Mouse (Mus musculus) MEL (cell line): ENCODE measurements around the gene Mgat1. TPM values are rescaled to one million over a fixed set of nuclear protein-coding genes. Genes with fewer than 3 reads are reported as not detected.

Source experiments
- DNase-seq: peaks from one replicate; pipeline ENCODE4 v3.0.0; 2011; ENCODE audit warnings: low read depth, low spot score
- H3K27ac ChIP-seq: 2 replicates; pipeline ENCODE4 v1.5.1; 2012; ENCODE audit warnings: low read depth, mild to moderate bottlenecking, control low read depth, low read length, moderate library complexity; ENCODE audit not compliant: control insufficient read depth
- H3K27me3 ChIP-seq, 2 experiments: fragments of 150-350 bp in 1 of 2; sonication (generic) in 1 of 2; 2 replicates each; pipeline ENCODE4 v1.6.1; 2012; ENCODE audit warnings: low read length in 2 of 2, mild to moderate bottlenecking in 2 of 2, improper control_type of control experiment in 1 of 2, moderate library complexity in 1 of 2; ENCODE audit not compliant: insufficient read depth in 2 of 2, control insufficient read depth in 1 of 2
- H3K36me3 ChIP-seq, 2 experiments: 2 replicates each; pipeline ENCODE4 v1.6.1; 2012 to 2014; ENCODE audit warnings: low read length in 2 of 2, improper control_type of control experiment in 1 of 2, inconsistent platforms in 1 of 2, mild to moderate bottlenecking in 1 of 2; ENCODE audit not compliant: insufficient read depth in 2 of 2, control insufficient read depth in 1 of 2
- H3K4me1 ChIP-seq, 2 experiments: fragments of 150-350 bp in 1 of 2; sonication (generic) in 1 of 2; 2 replicates each; pipeline ENCODE4 v1.6.1; 2012; ENCODE audit warnings: low read length in 2 of 2, improper control_type of control experiment in 1 of 2, mild to moderate bottlenecking in 1 of 2; ENCODE audit not compliant: insufficient read depth in 2 of 2, control insufficient read depth in 1 of 2
- H3K4me3 ChIP-seq, 2 experiments: fragments of 150-350 bp in 1 of 2; sonication (generic) in 1 of 2; 2 replicates each; pipeline ENCODE4 v1.5.1; 2012; ENCODE audit warnings: low read depth in 2 of 2, low read length in 2 of 2, mild to moderate bottlenecking in 2 of 2, moderate library complexity in 2 of 2, control low read depth in 1 of 2, improper control_type of control experiment in 1 of 2; ENCODE audit not compliant: control insufficient read depth in 1 of 2, insufficient read depth in 1 of 2
- H3K79me2 ChIP-seq: 2 replicates; pipeline ENCODE4 v1.6.1; 2012; ENCODE audit warnings: mild to moderate bottlenecking, low read length, moderate library complexity; ENCODE audit not compliant: control insufficient read depth, poor library complexity, insufficient read depth
- H3K9ac ChIP-seq: 2 replicates; pipeline ENCODE4 v1.6.1; 2012; ENCODE audit warnings: low read depth, mild to moderate bottlenecking, control low read depth, low read length, moderate library complexity; ENCODE audit not compliant: control insufficient read depth, poor library complexity, severe bottlenecking
- H3K9me3 ChIP-seq: fragments of 150-350 bp; sonication (generic); replicated peaks from 2 replicates; pipeline ENCODE4 v1.6.1; 2012; ENCODE audit warnings: mild to moderate bottlenecking, low read length, improper control_type of control experiment, moderate library complexity; ENCODE audit not compliant: insufficient read depth
- CHD2 ChIP-seq: IDR thresholded peaks from 2 replicates; pipeline ENCODE4 v1.6.1; 2011; ENCODE audit warnings: low read length, improper control_type of control experiment
- ELF1 ChIP-seq: IDR thresholded peaks from 2 replicates; pipeline ENCODE4 v1.6.1; 2014; ENCODE audit warnings: low read depth, mild to moderate bottlenecking, inconsistent platforms, low read length, improper control_type of control experiment, moderate library complexity
- EP300 ChIP-seq, 2 experiments: IDR thresholded peaks; 2 replicates each; pipeline ENCODE4 v1.6.1; 2011; ENCODE audit warnings: improper control_type of control experiment in 2 of 2, low read length in 2 of 2, low read depth in 1 of 2, mild to moderate bottlenecking in 1 of 2
- GABPA ChIP-seq: IDR thresholded peaks from 2 replicates; pipeline ENCODE4 v1.6.1; 2012; ENCODE audit warnings: low read depth, mild to moderate bottlenecking, inconsistent platforms, low read length, improper control_type of control experiment, moderate library complexity
- JUND ChIP-seq: IDR thresholded peaks from 2 replicates; pipeline ENCODE4 v1.6.1; 2011; ENCODE audit warnings: low read depth, mild to moderate bottlenecking, improper control_type of control experiment, low read length
- KAT2A ChIP-seq: conservative IDR thresholded peaks from 2 replicates; pipeline ENCODE4 v1.6.1; 2012; ENCODE audit warnings: low read depth, low read length, improper control_type of control experiment, inconsistent platforms
- MAFK ChIP-seq: IDR thresholded peaks from 2 replicates; pipeline ENCODE4 v1.6.1; 2011; ENCODE audit warnings: low read depth, mild to moderate bottlenecking, low read length, improper control_type of control experiment, borderline replicate concordance
- MAX ChIP-seq: IDR thresholded peaks from 2 replicates; pipeline ENCODE4 v1.6.1; 2011; ENCODE audit warnings: low read length, improper control_type of control experiment
- MAZ ChIP-seq: IDR thresholded peaks from 2 replicates; pipeline ENCODE4 v1.6.1; 2012; ENCODE audit warnings: low read depth, mild to moderate bottlenecking, inconsistent platforms, low read length, improper control_type of control experiment
- MYC ChIP-seq: IDR thresholded peaks from 2 replicates; pipeline ENCODE4 v1.6.1; 2011; ENCODE audit warnings: low read depth, mild to moderate bottlenecking, low read length, improper control_type of control experiment, moderate library complexity
- RAD21 ChIP-seq: IDR thresholded peaks from 2 replicates; pipeline ENCODE4 v1.6.1; 2011; ENCODE audit warnings: mild to moderate bottlenecking, low read depth, low read length, improper control_type of control experiment
- RCOR1 ChIP-seq: IDR thresholded peaks from 2 replicates; pipeline ENCODE4 v1.6.1; 2012; ENCODE audit warnings: low read depth, mild to moderate bottlenecking, inconsistent platforms, low read length, improper control_type of control experiment
- SIN3A ChIP-seq: IDR thresholded peaks from 2 replicates; pipeline ENCODE4 v1.6.1; 2012; ENCODE audit warnings: low read length, improper control_type of control experiment, inconsistent platforms
- SMC3 ChIP-seq: IDR thresholded peaks from 2 replicates; pipeline ENCODE4 v1.6.1; 2011; ENCODE audit warnings: low read depth, low read length, improper control_type of control experiment
- USF2 ChIP-seq, 2 experiments: IDR thresholded peaks; 2 replicates each; pipeline ENCODE4 v1.6.1; 2011 to 2012; ENCODE audit warnings: improper control_type of control experiment in 2 of 2, low read length in 2 of 2, borderline replicate concordance in 1 of 2, inconsistent platforms in 1 of 2, low read depth in 1 of 2, mild to moderate bottlenecking in 1 of 2; ENCODE audit not compliant: insufficient read depth in 1 of 2
- ZKSCAN1 ChIP-seq: IDR thresholded peaks from 2 replicates; pipeline ENCODE4 v1.6.1; 2012; ENCODE audit warnings: low read depth, mild to moderate bottlenecking, inconsistent platforms, low read length, improper control_type of control experiment, moderate library complexity
- ZMIZ1 ChIP-seq: IDR thresholded peaks from 2 replicates; pipeline ENCODE4 v1.6.1; 2012; ENCODE audit warnings: low read depth, mild to moderate bottlenecking, inconsistent platforms, low read length, improper control_type of control experiment, moderate library complexity
- ZNF384 ChIP-seq: IDR thresholded peaks from 2 replicates; pipeline ENCODE4 v1.6.1; 2012; ENCODE audit warnings: low read depth, mild to moderate bottlenecking, inconsistent platforms, low read length, improper control_type of control experiment
- polyA plus RNA-seq, 2 experiments: library from polyadenylated mRNA; stranded (reverse) in 1 of 2; unstranded in 1 of 2; fragments of >175 nt in 1 of 2; fragments of >200 nt in 1 of 2; gene quantifications; 2 replicates each; pipeline versions ENCODE4 v1.2.1 to v1.2.4; 2012; ENCODE audit warnings: low replicate concordance in 2 of 2, low read depth in 1 of 2; ENCODE audit not compliant: insufficient read length in 2 of 2, insufficient read depth in 1 of 2, missing spikeins in 1 of 2
- total RNA-seq: library from RNA; depleted of rRNA; stranded (reverse); fragments of 300-350 nt; gene quantifications from 2 replicates; pipeline ENCODE4 v1.2.3, GENCODE M21; 2012

Gene Mgat1
- total and polyA plus RNA-seq, 3 experiments, result 41.1 to 44.3 TPM; not detected in 1

- Histone ChIP-seq H3K4me1 (peaks cover 17 to 23% of the 10 kb centered on the region in 2 experiments), H3K36me3 (peaks cover 0 to 27% of the 10 kb centered on the region in 2 experiments; a peak in 2 of 4 replicates), H3K9me3 (no peaks in the 10 kb centered on the region), H3K4me3 (no peak overlapping the region), H3K27me3 (no peaks in the 10 kb centered on the region), H3K9ac (no peak overlapping the region), H3K27ac (no peak overlapping the region), H3K79me2 (peaks cover 12% of the 10 kb centered on the region)
- peak; percentile 67 for DNase-seq
- no peak for TF ChIP-seq JUND
- no peak for TF ChIP-seq RCOR1
- TF ChIP-seq MYC, result no peak
- no peak for TF ChIP-seq MAFK
- TF ChIP-seq ZKSCAN1, result no peak
- TF ChIP-seq GABPA, result no peak
- TF ChIP-seq ZNF384, result no peak
- no peak for TF ChIP-seq KAT2A
- TF ChIP-seq SIN3A, result no peak
- no peak for TF ChIP-seq SMC3
- no peak for TF ChIP-seq MAZ
- no peak for TF ChIP-seq ELF1
- TF ChIP-seq CHD2, result no peak
Observed at GRCm38 (mm10) chr11:49247255-49247654, 3.3 kb downstream of the Mgat1 start.

- Histone ChIP-seq H3K27ac (no peak overlapping the region), H3K36me3 (peaks cover 5 to 22% of the 10 kb centered on the region in 2 experiments; a peak in 3 of 4 replicates), H3K4me3 (no peak overlapping the region), H3K9me3 (no peaks in the 10 kb centered on the region), H3K9ac (no peak overlapping the region), H3K27me3 (no peaks in the 10 kb centered on the region), H3K79me2 (peaks cover 12% of the 10 kb centered on the region), H3K4me1 (peaks cover 14 to 21% of the 10 kb centered on the region in 2 experiments)
- TF ChIP-seq RAD21 (no peak), EP300 (IDR thresholded peaks at IDR 0.05; ENCODE audit: low read depth in 1 of 2, low read length in 2 of 2) (no peak), CHD2 (no peak), ZMIZ1 (no peak), MAX (no peak), USF2 (IDR thresholded peaks at IDR 0.05; ENCODE audit: borderline replicate concordance in 1 of 2, insufficient read depth in 1 of 2, low read depth in 1 of 2, low read length in 2 of 2) (no peak)
- no peak for DNase-seq
Observed at GRCm38 (mm10) chr11:49248226-49248973, 4.4 kb downstream of the Mgat1 start.
